Mouse (Mus musculus) lung, adult 2 months (tissue): ENCODE results near the gene Acoxl. TPM values are rescaled to one million over a fixed set of nuclear protein-coding genes. Genes with fewer than 3 reads are reported as not detected.
"Not testable (repeated sequence)": the region's sequence is repeated elsewhere in the genome, so short reads cannot be mapped to it uniquely, and the experiment has no call there.

Experiments used
- DNase-seq: peaks from one replicate; pipeline ENCODE4 v3.0.0; 2022
- H3K4me1 ChIP-seq: fragments of 200-500 bp; 2 replicates; pipeline ENCODE4 v1.6.1; 2011; ENCODE audit warnings: low read length; ENCODE audit not compliant: control insufficient read depth, insufficient read depth
- H3K4me3 ChIP-seq: fragments of 200-500 bp; replicated peaks from 2 replicates; pipeline ENCODE3; 2011; ENCODE audit warnings: low read depth, mild to moderate bottlenecking, control low read depth, low read length; ENCODE audit errors: extremely low read depth
- CTCF ChIP-seq: fragments of 200-500 bp; IDR thresholded peaks from 2 replicates; pipeline ENCODE4 v1.5.1; 2011; ENCODE audit warnings: mild to moderate bottlenecking, low read length, control low read depth; ENCODE audit not compliant: insufficient read depth
- POLR2A ChIP-seq: fragments of 200-500 bp; IDR thresholded peaks from 2 replicates; pipeline ENCODE4 v1.6.1; 2011; ENCODE audit warnings: low read depth, mild to moderate bottlenecking, control low read depth, low read length, borderline replicate concordance; ENCODE audit errors: extremely low read depth
- WGBS: fragments of 180-500 bp; shearing (Covaris S2); methylation state at CpG from one replicate; pipeline ENCODE4 v1.1.7; 2018; 5-methylcytosine and 5-hydroxymethylcytosine counted together
- polyA plus RNA-seq: library from polyadenylated mRNA; depleted of rRNA; stranded (reverse); fragments of >200 nt; gene quantifications from 2 replicates; pipeline ENCODE4 v1.2.3, GENCODE M21; 2012

Gene Acoxl
- polyA plus RNA-seq, 1 experiment, result 52.4 TPM

DNA sequence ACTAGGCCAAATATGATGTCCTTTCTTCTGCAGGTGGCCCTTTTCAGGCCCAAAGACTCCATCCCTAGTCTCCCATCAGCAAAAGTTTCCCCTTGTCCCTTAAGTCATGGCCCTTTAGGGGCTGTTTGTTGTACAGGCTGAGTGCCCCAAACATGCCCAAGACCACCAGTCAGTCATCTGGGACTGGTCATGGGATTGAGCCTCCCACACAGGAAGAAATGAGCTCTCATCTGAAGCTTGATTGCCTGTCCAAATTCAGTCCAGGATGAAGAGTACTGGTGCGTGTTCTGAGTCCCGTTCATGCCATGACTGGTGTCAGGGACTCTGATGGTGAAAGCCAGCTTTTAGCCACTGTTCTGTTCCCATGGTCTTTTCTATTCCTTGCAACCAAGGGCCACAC is 253.8 kb downstream of the Acoxl start:
- DNase-seq, result no peak
- Histone ChIP-seq H3K4me3 (no peak overlapping the region), H3K4me1 (no peaks in the 10 kb centered on the region)
- WGBS, result 90% methylated on average over 2 of the region's 2 CpGs
- no peak for TF ChIP-seq CTCF
- TF ChIP-seq POLR2A, result no peak

DNA sequence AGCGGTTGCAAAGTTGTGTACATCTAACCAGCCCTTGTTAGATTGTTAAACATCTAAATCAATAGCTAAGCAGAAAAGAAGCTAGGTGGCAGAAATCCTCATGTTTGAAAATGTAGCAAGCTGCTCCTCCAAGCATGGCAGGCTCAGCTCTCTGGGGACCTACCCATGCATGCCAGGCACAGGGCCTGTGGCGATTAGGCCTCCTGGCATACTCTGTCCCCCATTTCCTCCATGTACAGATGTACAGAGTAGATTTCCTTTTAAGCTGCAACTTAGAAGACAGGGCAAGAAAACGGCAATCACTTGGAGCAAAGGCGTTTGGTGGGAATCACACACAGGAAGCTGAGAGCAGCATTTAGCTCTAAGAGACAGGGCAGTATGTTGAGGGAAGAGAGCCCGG is 255.5 kb downstream of the Acoxl start:
- Histone ChIP-seq H3K4me3 (no peak overlapping the region), H3K4me1 (no peaks in the 10 kb centered on the region)
- no peak for DNase-seq
- 56% methylated on average over 5 of the region's 5 CpGs for WGBS
- no peak for TF ChIP-seq CTCF

- 60% methylated on average over 2 of the region's 2 CpGs for WGBS
- H3K4me1 ChIP-seq, result no peaks in the 10 kb centered on the region
- no peak for DNase-seq
- H3K4me3 ChIP-seq, result no peak overlapping the region
- no peak for TF ChIP-seq CTCF
- no peak for TF ChIP-seq POLR2A
Measured at GRCm38 (mm10) chr2:128094602-128095001, 255.9 kb downstream of the Acoxl start.

DNA sequence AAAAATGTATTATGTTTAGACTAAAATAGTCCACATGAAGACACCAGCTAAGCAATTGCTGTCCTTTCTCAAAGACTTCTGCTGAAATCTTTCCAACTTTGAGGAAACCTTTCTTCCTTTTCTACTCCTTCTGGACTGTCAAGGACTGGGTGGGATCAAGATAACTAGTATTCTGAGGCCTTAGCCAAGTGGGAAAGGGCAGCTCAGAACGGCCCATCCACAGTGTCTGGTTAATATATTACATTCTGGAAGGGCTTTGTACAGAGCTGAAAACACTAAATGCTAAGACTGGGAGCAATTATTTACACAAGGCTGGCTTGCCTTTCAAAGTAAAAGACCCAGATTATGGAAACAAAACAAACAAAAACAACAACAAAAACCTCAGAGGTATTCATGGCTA is 256.6 kb downstream of the Acoxl start:
- Histone ChIP-seq H3K4me1 (no peaks in the 10 kb centered on the region), H3K4me3 (no peak overlapping the region)
- TF ChIP-seq POLR2A, result no peak
- no peak for TF ChIP-seq CTCF
- 56% methylated on average over 1 of the region's 1 CpGs for WGBS
- no peak for DNase-seq

- TF ChIP-seq POLR2A, result no peak
- no peak for TF ChIP-seq CTCF
- no peaks in the 10 kb centered on the region for H3K4me1 ChIP-seq
- DNase-seq, result no peak
- H3K4me3 ChIP-seq, result no peak overlapping the region
- WGBS, result 95% methylated on average over 1 of the region's 1 CpGs
Measured at GRCm38 (mm10) chr2:128096070-128096469, 257.4 kb downstream of the Acoxl start.

GRCm38 (mm10) chr2:128098118-128098517 is 259.4 kb downstream of the Acoxl start:
- 74% methylated on average over 5 of the region's 5 CpGs for WGBS

DNA sequence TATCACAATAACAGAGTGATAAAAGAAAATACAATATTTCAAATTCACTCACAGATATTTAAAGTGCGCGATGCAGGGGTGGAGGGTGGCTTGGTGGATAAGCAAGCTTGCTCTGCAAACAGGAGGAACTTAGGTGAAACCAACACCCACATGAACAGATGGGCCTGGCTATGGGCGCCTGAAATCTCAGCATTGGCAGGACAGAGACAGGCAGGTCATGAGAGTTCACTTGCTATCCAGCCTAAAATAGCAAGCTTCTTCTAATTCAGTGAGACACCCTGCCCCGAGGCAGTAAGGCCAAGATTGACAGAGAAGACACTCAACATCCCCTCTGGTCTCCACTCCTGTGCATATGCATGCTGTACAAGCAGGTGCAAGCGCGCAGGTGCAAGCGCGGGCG is 263.4 kb downstream of the Acoxl start:
- no peak for TF ChIP-seq POLR2A
- no peak for TF ChIP-seq CTCF
- DNase-seq, result no peak
- no peaks in the 10 kb centered on the region for H3K4me1 ChIP-seq
- no peak overlapping the region for H3K4me3 ChIP-seq
- 87% methylated on average over 9 of the region's 9 CpGs for whole genome bisulfite sequencing

More at GRCm38 (mm10) chr2:128098118-128098517, 259.4 kb downstream of the Acoxl start:
- not testable (repeated sequence) for H3K4me1 ChIP-seq, DNase-seq, H3K4me3 ChIP-seq

DNA sequence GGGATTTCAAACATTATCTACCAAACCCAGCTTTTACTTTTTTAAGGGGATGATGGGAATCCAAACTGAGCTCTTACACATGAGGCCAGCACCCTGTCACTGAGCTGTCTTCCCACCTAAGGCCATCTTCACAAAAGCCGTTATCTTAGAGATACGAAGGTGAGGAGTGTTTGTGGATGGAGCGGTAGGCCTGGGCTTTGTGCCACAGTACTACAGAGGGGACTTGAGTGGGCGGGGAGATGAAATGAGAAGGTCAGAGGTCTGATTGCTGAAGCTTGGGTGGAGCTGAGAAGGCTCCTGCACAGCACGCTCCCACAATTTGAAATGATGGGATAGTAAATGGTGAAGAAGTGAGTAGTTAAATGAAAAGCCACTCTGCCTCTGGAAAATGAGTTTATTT is 266.1 kb downstream of the Acoxl start:
- TF ChIP-seq CTCF (no peak), POLR2A (no peak)
- H3K4me1 ChIP-seq, result no peaks in the 10 kb centered on the region
- no peak overlapping the region for H3K4me3 ChIP-seq
- WGBS, result 61% methylated on average over 5 of the region's 5 CpGs
- DNase-seq, result no peak

GRCm38 (mm10) chr2:128105651-128106050 is 267.0 kb downstream of the Acoxl start:
- no peaks in the 10 kb centered on the region for H3K4me1 ChIP-seq
- no peak for TF ChIP-seq CTCF
- TF ChIP-seq POLR2A, result no peak
- 74% methylated on average over 11 of the region's 11 CpGs for WGBS
- H3K4me3 ChIP-seq, result no peak overlapping the region
- DNase-seq, result no peak

DNA sequence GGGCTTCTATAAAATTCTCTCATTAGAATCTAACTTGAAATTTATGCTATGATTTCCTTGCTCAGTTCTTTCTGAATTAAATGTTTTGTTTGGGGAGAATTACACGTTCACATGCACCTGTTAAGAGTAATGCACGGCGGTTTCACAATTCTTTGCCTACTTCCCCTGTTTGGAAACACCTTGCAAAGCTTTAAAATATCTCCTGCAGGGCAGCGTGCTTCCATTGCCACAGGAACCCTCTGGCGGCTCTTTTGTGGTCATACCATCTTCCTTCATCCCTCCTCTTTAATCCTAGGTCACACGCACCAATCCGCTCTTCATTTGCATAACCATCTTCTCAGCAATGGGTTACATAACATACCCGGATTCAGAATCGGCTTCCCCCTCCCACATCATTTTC is 272.9 kb downstream of the Acoxl start:
- Histone ChIP-seq H3K4me1 (no peaks in the 10 kb centered on the region), H3K4me3 (no peak overlapping the region)
- TF ChIP-seq CTCF, result no peak
- TF ChIP-seq POLR2A, result no peak
- WGBS, result 63% methylated on average over 9 of the region's 9 CpGs
- no peak for DNase-seq

DNA sequence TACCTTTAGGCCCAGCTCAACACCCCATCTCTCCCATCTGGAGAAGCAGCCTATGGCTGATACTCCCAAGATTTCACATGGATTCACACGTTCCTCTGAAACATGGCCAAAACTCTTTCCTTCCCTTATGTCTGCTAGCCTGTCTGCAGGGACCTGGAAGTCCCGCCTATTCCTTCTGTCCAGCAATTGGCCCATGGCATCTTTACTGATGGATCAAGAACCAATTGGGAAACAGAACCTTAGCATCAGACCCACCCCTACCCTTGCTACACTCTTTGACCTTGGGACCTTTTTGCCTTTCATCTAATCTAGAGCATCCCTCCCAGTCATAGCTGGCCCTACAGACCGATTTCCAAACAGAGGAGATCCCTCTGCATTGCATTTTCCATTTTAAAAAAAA is 275.9 kb downstream of the Acoxl start:
- Histone ChIP-seq H3K4me1 (no peaks in the 10 kb centered on the region), H3K4me3 (no peak overlapping the region)
- TF ChIP-seq POLR2A (no peak), CTCF (no peak)
- WGBS, result 76% methylated on average over 3 of the region's 3 CpGs
- DNase-seq, result no peak
